Mouse (Mus musculus) frontal cortex, postnatal 25 days (tissue): ENCODE data around the gene Elmsan1.
"Not testable (repeated sequence)": the region's sequence is repeated elsewhere in the genome, so short reads cannot be mapped to it uniquely, and the experiment has no call there.

Experiments used
- DNase-seq, 2 experiments: peaks; one replicate each; pipeline ENCODE4 v3.0.0; 2022; ENCODE audit warnings: low spot score in 2 of 2

Gene Elmsan1

GRCm38 (mm10) chr12:84218289-84219120 lies at the start of gene Elmsan1:
Gene Elmsan1 (minus strand): TSS chr12:84218881.
- peak in 1 of 2 experiments; percentile 22 for DNase-seq

DNA sequence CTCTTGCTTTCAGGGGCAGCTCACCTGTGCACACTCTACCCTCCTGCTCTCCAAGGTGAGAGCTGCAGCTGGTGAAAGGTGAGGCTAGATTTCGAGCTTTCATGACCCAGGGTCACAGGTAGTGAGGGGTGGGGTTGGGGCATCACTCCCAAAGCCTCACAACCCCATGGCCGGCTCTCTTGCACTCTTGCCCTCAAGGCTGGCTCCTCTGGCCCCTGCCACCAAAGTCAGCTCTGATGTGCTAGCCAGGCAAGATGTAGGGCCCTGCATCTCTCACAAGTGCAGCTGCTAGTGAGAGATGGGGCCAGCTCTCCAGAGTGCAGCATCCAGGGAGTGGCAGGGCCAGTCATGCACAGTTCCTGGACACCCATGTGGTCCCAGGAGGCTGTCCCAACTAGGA lies 48.6 kb upstream of the Elmsan1 start:
- no peak for DNase-seq

GRCm38 (mm10) chr12:84260363-84260762 lies 41.7 kb upstream of the Elmsan1 start:
- no peak for DNase-seq

- no peak for DNase-seq
These were observed 36.2 kb upstream of the Elmsan1 start for GRCm38 (mm10) chr12:84254886-84255285.

GRCm38 (mm10) chr12:84252811-84253210 lies 34.1 kb upstream of the Elmsan1 start:
- DNase-seq, result no peak

DNA sequence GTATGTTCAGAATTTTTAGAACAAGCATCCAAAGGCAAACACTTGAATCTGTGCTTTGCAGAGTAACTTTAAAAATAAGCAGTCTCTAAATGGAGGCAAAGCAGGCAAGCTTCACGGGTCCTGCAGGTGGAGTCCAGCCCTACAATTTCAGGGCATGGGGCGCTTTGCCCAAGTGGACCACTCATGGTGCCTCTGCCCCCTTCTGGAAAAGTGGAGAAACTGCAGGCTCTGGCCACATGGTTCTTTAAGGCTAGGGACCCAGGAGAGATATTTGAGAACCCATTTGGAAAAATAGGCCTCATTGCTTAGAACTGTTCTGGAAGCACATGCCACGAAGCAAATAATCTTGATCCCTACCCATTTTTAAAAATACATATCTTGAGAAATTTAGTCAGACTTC lies 30.5 kb upstream of the Elmsan1 start:
- peak; percentile 4 to 20 for DNase-seq

DNA sequence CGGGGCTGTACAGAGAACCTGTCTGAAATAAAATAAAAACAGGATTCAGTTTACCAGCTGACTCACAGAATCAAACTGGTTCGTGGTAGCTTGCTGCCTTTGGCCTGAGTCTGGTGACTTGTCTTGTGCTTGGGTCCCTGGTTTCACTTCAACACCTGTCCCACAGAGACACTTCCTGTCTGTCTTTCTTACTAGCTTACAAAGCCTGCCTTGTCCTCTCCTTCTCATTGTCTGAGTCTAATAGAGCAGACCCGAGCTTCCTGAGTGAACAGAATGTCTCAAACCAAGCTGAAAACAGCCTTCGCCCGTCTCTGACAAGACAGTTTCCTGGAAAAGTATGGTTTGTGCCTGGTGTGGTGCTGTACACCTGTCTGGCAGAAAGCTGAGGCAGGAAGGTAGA lies 27.0 kb upstream of the Elmsan1 start:
- DNase-seq, result no peak

DNA sequence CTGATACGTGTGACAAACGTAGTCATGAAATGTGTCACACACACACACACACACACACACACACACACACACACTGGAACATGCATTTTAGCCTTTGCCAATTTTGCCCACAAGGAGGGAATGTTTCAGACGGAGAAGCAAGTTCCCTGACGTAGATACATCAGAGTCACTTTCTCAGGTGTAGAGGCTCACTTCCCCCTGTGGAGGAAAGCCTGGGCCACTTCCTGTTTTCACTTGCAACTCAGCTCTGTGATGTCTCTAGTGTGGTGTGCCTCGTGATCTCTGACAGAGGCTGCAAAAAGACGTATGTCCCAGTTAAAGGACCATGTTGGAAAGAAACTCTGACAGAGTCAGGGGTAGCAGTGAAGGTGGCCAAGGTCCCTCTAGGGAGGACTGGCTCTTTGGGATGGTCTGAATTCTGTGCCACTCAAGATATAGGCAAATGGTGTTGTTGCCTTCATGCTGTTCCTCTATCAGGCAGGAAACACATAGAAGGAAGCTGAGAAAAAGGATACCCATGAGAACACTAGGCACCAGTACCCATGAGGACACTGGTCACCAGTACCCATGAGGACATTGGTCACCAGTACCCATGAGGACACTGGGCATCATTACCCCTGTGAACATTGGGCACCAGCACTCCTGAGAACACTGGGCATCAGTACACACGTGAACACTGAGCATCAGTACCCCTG lies 24.5 kb upstream of the Elmsan1 start:
- DNase-seq, result no peak

DNA sequence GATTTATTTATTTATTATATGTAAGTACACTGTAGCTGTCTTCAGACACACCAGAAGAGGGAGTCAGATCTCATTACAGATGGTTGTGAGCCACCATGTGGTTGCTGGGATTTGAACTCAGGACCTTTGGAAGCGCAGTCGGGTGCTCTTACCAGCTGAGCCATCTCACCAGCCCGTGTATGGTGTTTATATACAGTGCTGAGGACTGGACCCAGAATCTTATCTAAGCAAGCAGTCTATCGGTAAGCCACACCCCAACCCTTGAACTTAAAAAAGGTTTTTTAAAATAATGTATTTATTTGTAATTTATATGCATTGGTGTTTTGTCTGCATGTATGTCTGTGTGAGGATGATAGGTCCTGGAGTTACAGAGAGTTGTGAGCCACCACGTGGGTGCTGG lies 18.4 kb upstream of the Elmsan1 start:
- DNase-seq, result not testable (repeated sequence)

DNA sequence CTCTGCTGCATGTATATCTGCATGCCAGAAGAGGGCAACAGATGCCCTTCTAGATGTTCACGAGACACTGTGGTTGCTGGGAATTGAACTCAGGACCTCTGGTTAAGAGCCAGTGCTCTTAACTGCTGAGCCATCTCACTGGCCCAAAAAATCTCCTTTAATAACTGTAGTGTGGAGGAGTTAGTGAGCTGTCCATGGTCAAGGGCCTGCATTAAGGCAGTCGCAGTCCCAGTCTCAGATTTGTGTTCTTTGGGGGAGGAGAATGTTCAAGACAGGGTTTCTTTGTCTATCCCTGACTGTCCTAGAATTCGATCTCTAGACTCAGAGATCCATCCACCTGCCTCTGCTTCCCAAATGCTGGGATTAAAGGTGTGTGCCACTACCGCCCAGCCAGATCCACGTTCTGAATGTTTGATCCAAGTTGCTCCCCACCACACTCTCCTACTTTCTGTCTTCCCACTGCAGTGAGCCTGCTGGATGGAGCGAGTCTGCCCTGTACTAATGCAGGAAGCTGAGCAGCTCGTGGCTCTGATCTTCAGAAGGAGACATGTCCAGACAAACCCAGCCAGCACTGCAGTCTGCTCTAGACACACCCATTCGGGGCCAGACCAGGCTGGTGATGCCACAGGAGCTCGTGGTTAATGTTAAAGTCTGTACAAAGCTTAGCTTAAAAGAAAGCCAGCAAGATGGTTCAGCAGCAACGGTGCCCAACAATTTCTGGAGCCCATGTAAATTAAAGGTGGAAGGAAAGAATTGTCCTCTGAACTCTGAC lies 17.5 kb upstream of the Elmsan1 start:
- no peak for DNase-seq

- DNase-seq, result no peak
These were observed 16.9 kb upstream of the Elmsan1 start for GRCm38 (mm10) chr12:84235577-84235976.

GRCm38 (mm10) chr12:84233488-84234100 lies 14.9 kb upstream of the Elmsan1 start:
- no peak for DNase-seq

DNA sequence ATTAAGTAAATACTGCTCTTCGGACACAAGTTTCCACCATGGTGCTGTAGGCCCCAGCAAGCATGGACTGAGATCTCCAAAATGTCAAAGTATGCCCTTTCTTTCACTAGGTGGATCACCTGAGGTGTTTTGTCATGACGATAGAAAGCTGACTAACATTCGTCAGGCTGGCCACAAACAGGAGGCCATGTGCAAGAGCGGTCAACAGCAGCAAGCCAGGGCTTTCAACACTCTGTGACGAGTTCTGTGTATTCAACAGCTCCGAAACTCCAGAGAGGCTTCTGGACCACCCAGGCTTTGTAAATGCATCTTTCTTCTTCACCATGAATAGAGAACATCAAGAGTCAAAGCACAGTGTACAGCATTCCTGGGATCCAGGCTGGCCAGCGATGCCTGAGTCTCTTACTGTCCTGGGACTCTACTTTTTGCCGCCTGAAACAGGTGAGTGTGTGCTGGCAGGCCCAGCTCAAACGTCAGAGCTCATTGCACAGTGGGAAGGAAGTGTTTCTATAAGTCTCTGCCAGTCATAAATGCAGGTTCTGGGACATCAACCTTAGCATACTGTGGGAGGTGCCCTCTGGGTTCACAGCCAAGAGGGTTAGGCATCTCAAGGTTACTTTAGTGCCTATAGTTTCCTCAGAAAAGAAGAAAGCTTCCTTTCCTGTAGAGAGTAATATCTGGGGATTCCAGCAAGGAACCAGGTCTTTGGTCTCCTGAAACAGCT lies 7.6 kb upstream of the Elmsan1 start:
- no peak for DNase-seq

GRCm38 (mm10) chr12:84222405-84222961 lies 3.8 kb upstream of the Elmsan1 start:
- DNase-seq, result no peak

DNA sequence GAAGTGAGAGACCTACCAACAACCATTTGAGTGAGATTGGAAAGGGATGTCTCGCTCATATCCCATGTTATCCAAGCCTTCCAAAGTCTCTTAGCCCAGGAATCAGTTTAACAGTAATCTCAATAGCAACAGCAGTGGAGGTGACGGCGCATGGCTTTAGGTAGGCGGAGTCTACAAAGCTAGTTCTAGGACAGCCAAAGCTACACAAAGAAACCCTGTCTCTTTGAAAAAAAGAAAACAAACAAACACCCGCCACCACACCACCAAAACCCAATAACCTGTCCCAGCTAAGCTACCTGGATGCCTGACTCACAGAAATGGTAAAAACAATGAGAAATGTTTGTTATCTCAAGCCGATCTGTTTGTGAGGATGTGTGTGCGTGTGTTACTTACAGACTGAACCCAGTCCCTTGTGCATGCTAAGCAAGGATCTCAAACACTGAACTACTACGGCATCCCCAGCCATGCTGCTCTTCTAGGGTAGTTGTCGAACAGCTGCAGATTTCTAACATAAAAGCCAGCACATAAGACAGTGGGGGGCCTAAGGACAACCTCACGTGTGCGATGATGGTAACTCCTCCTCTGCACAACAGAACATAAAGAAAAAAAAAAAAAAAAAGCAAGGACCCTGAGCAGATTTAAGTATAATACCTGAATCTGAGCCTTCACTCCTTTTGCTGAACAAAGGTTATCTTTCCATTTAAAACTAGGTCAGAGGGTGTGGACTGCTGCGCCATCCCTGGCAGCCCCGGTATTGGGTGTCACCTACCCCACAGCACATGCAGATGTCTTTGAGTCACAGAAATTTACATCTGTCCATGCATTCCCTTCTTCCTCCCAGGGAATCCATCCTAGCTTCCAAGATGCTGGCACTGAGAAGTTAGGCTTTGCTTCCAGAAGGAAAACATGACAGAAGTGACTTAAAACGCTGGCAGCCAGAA lies 2.5 kb upstream of the Elmsan1 start:
- no peak for DNase-seq

GRCm38 (mm10) chr12:84220515-84220914 lies 1.8 kb upstream of the Elmsan1 start:
- no peak for DNase-seq

GRCm38 (mm10) chr12:84219121-84219561 lies 460 bp upstream of the Elmsan1 start:
- DNase-seq, result no peak

DNA sequence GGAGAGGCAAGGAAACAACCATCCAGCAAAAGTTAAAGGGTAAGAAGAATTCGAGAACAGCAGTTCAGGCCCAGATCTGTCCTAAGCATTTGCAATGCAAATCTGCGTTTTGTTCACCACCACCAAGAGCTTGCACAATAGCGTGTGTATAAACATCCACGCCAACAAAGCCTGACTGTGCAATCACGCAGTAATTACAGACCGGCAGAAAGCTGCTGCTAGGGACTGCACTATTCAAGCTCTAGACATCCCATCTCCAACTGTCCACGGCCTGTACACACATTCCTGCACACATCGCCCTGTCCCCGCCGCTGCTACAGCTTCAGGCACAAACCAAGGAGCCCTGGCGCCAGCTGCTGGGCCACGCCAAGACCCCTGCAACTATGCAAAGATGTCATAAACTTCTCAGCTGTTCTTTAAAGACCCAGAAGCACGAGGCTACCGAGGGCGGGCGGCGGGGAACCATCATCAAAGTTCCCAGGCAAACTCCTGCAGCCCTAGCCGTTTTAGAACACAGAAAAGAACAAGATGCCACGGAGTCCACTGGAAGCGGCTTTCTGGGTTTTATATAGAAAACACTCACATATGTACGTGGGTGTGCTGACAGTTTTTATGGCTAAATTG lies 1.1 kb downstream of the Elmsan1 start:
- peak in 1 of 2 experiments; percentile 18 for DNase-seq

DNA sequence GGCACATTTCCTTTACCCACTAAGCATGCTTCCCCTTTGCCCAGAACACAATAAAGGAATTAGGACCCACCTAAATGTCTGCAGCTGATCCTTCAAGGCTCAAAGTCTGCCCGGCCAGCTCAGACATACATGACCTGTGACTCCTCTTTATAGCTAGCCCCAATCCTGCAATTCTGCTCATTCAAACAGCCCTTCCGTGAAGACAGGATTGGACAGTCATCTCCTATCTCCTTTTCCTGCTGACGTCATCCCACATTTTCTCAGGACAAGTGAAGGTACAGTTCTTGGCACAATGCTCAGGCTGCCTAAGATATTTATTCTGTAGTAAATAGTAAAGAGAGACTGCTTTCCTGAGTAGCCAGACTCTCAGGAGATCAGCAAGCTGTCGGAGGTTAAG lies 1.6 kb downstream of the Elmsan1 start:
- DNase-seq, result no peak
